Mouse (Mus musculus) liver, adult 2 months (tissue): ENCODE measurements around the gene Lsm10. TPM values are rescaled to one million over a fixed set of nuclear protein-coding genes. Genes with fewer than 3 reads are reported as not detected.

Experiments
- DNase-seq: peaks from one replicate; pipeline ENCODE4 v3.0.0-alpha.2; 2011; ENCODE audit warnings: low read depth, low spot score; ENCODE audit errors: extremely low read depth
- H3K27ac ChIP-seq: fragments of 200-500 bp; replicated peaks from 2 replicates; pipeline ENCODE4 v1.5.1; 2012; ENCODE audit warnings: low read depth, mild to moderate bottlenecking, control low read depth, inconsistent platforms, low read length; ENCODE audit not compliant: insufficient read depth
- H3K27me3 ChIP-seq: fragments of 200-500 bp; 2 replicates; pipeline ENCODE4 v1.6.1; 2012; ENCODE audit warnings: mild to moderate bottlenecking, moderate library complexity, low read length, inconsistent platforms; ENCODE audit not compliant: control insufficient read depth, insufficient read depth
- H3K36me3 ChIP-seq: fragments of 200-500 bp; 2 replicates; pipeline ENCODE4 v1.6.1; 2012; ENCODE audit warnings: low read length, inconsistent platforms; ENCODE audit not compliant: control insufficient read depth, insufficient read depth
- H3K4me1 ChIP-seq: fragments of 200-500 bp; 2 replicates; pipeline ENCODE4 v1.6.1; 2011; ENCODE audit warnings: low read length; ENCODE audit not compliant: control insufficient read depth, insufficient read depth
- H3K4me3 ChIP-seq: fragments of 200-500 bp; 2 replicates; pipeline ENCODE4 v1.5.1; 2011; ENCODE audit warnings: low read depth, mild to moderate bottlenecking, control low read depth, low read length, moderate library complexity; ENCODE audit not compliant: insufficient read depth
- H3K79me2 ChIP-seq: fragments of 200-500 bp; 2 replicates; pipeline ENCODE4 v1.6.1; 2012; ENCODE audit warnings: inconsistent platforms, mild to moderate bottlenecking, low read length, moderate library complexity; ENCODE audit not compliant: control insufficient read depth, insufficient read depth
- H3K9ac ChIP-seq: fragments of 200-500 bp; 2 replicates; pipeline ENCODE4 v1.6.1; 2012; ENCODE audit warnings: low read depth, mild to moderate bottlenecking, control low read depth, inconsistent platforms, low read length
- CTCF ChIP-seq: fragments of 200-500 bp; IDR thresholded peaks from 2 replicates; pipeline ENCODE4 v1.5.1; 2011; ENCODE audit warnings: low read depth, low read length, control low read depth
- POLR2A ChIP-seq: fragments of 200-500 bp; IDR thresholded peaks from 2 replicates; pipeline ENCODE4 v1.6.1; 2011; ENCODE audit warnings: low read length, control low read depth; ENCODE audit not compliant: insufficient read depth; ENCODE audit errors: extremely low read depth
- WGBS: fragments of 180-500 bp; shearing (Covaris S2); methylation state at CpG from one replicate; pipeline ENCODE4 v1.1.7; 2018; 5-methylcytosine and 5-hydroxymethylcytosine counted together
- polyA plus RNA-seq: library from polyadenylated mRNA; depleted of rRNA; stranded (reverse); fragments of >200 nt; gene quantifications from 2 replicates; pipeline ENCODE4 v1.2.3, GENCODE M21; 2012; rRNA removed
- total RNA-seq: library from RNA; depleted of rRNA; stranded (reverse); fragments of >200 nt; gene quantifications from 2 replicates; pipeline ENCODE4 v1.2.3, GENCODE M21; 2014; rRNA removed

Gene Lsm10
- total RNA-seq (20.0 and 30.0 TPM in 2 replicates), polyA plus RNA-seq (28.4 TPM in 2 replicates)

- Histone ChIP-seq H3K36me3 (no peaks in the 10 kb centered on the region), H3K4me3 (peak within 1 kb of the TSS; percentile 82), H3K27me3 (no peaks in the 10 kb centered on the region), H3K9ac (peak within 1 kb of the TSS; percentile 87), H3K27ac (peak within 1 kb of the TSS; percentile 80), H3K79me2 (peaks cover 11% of the 10 kb centered on the region; the same call in 1 of the 2 replicates), H3K4me1 (peaks cover 8% of the 10 kb centered on the region)
- TF ChIP-seq POLR2A (peak; percentile 71), CTCF (no peak)
- 2% methylated on average over 37 of the region's 37 CpGs for WGBS
- DNase-seq = peak; percentile 88
Measured at GRCm38 (mm10) chr4:126096464-126097111, at the start of gene Lsm10. TSS of gene Lsm10 (plus strand) at chr4:126096623.

GRCm38 (mm10) chr4:126046851-126047585 is 49.4 kb upstream of the Lsm10 start, which contains the start of gene Mrps15:
TSS of gene Mrps15 (plus strand) at chr4:126046925.
- peaks cover 8% of the 10 kb centered on the region; the same call in 1 of the 2 replicates for H3K36me3 ChIP-seq
- H3K4me1 ChIP-seq = peaks cover 3% of the 10 kb centered on the region
- H3K79me2 ChIP-seq = no peaks in the 10 kb centered on the region
- WGBS = under 1% methylated on average over 56 of the region's 56 CpGs
- H3K4me3 ChIP-seq = peak within 1 kb of the TSS; percentile 91
- no peak for TF ChIP-seq CTCF
- 0 out of 2 replicates have a peak, but pooled peaks have one; percentile 44 for TF ChIP-seq POLR2A
- DNase-seq = peak; percentile 78
- H3K9ac ChIP-seq = peak within 1 kb of the TSS; percentile 95
- peak within 1 kb of the TSS; percentile 51 for H3K27ac ChIP-seq
- H3K27me3 ChIP-seq = no peaks in the 10 kb centered on the region

- H3K27me3 ChIP-seq = no peaks in the 10 kb centered on the region
- WGBS = 72% methylated on average over 7 of the region's 7 CpGs
- H3K27ac ChIP-seq = no peak overlapping the region
- DNase-seq = no peak
- no peaks in the 10 kb centered on the region for H3K79me2 ChIP-seq
- peaks cover 3% of the 10 kb centered on the region for H3K4me1 ChIP-seq
- TF ChIP-seq POLR2A = no peak
- no peak for TF ChIP-seq CTCF
- H3K9ac ChIP-seq = no peak overlapping the region
- no peak overlapping the region for H3K4me3 ChIP-seq
- H3K36me3 ChIP-seq = peaks cover 29% of the 10 kb centered on the region
Measured at GRCm38 (mm10) chr4:126051617-126052016, 44.8 kb upstream of the Lsm10 start.

- Histone ChIP-seq H3K4me3 (0 out of 2 replicates have a peak overlapping the region, but pooled peaks have one; percentile 52), H3K27ac (no peak overlapping the region), H3K79me2 (no peaks in the 10 kb centered on the region), H3K36me3 (peaks cover 19% of the 10 kb centered on the region), H3K27me3 (no peaks in the 10 kb centered on the region), H3K9ac (no peak overlapping the region; the same call in 1 of the 2 replicates), H3K4me1 (0 out of 2 replicates have a peak, but pooled peaks cover 2% of the 10 kb centered on the region)
- TF ChIP-seq POLR2A (no peak), CTCF (no peak)
- 17% methylated on average over 19 of the region's 19 CpGs for WGBS
- DNase-seq = no peak
Measured at GRCm38 (mm10) chr4:126057207-126058133, 39.0 kb upstream of the Lsm10 start.
